Mouse (Mus musculus): ENCODE data around the gene Olfr1396. TPM values are rescaled to one million over a fixed set of nuclear protein-coding genes. Genes with fewer than 3 reads are reported as not detected.
"Not testable (repeated sequence)": the region's sequence is repeated elsewhere in the genome, so short reads cannot be mapped to it uniquely, and the experiment has no call there.

Gene Olfr1396
- polyA plus RNA-seq, 1 experiment, result not detected

DNA sequence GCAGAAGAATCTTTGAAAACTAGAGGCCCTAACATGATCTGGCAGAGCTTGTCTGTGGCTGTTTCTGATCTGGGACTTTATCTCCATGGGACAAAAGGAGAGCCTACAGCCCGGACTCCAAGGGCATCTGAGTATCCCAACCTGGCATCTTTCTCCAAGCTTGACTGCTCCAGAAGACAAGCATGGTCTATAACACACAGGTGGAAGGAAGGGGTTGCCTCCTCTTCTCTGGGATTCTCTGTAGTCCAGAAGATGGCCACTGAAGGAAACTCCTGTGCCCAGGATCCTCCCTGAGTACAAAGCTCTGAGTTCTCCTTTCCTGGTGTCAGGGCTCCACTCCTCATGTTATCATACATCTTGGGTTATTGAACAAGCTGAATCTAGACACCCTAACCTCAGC is 34.0 kb downstream of the Olfr1396 start:
- no peak for TF ChIP-seq POLR2A (IDR thresholded peaks at IDR 0.05; ENCODE audit: borderline replicate concordance, control insufficient read depth, low read depth, low read length)
- peaks cover 7% of the 10 kb centered on the region for H3K4me1 ChIP-seq (ENCODE audit: control insufficient read depth, insufficient read depth, low read length)

DNA sequence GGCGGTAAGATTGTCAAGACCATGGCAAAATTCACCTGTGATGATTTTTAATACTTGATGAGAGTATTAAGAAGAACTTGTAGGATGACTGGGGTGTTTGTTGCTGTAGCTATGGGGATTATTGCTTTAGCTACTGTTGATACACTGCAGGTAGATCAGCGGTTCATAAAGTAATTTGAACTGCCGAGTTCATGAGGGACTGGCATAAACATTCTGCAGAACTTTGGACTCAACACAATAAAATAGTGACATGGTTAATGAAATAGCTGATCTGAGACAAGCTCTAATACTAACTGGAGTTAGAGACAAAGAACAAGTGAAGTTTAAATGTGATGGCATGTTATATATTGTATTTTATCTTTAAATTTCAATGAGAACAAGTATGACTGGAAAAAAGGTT is 36.0 kb downstream of the Olfr1396 start:
- WGBS, result 60% methylated on average over 3 of the region's 3 CpGs
- H3K4me1 ChIP-seq (ENCODE audit: control insufficient read depth, insufficient read depth, low read length), result peaks cover 6% of the 10 kb centered on the region
- no peak overlapping the region for H3K4me3 ChIP-seq (replicated peaks; ENCODE audit: control insufficient read depth, low read depth, low read length)
- no peak for TF ChIP-seq POLR2A (IDR thresholded peaks at IDR 0.05; ENCODE audit: borderline replicate concordance, control insufficient read depth, low read depth, low read length)
- TF ChIP-seq CTCF (IDR thresholded peaks at IDR 0.05; ENCODE audit: control insufficient read depth, insufficient read depth, low read length), result no peak
- no peak overlapping the region for H3K27ac ChIP-seq (ENCODE audit: control insufficient read depth, insufficient read depth, low read depth, low read length, poor library complexity)

More for the DNA sequence above, 34.0 kb downstream of the Olfr1396 start:
- H3K4me3 ChIP-seq (replicated peaks; ENCODE audit: control insufficient read depth, low read depth, low read length), result no peak overlapping the region
- 56% methylated on average over 1 of the region's 1 CpGs for WGBS
- no peak overlapping the region for H3K27ac ChIP-seq (ENCODE audit: control insufficient read depth, insufficient read depth, low read depth, low read length, poor library complexity)

DNA sequence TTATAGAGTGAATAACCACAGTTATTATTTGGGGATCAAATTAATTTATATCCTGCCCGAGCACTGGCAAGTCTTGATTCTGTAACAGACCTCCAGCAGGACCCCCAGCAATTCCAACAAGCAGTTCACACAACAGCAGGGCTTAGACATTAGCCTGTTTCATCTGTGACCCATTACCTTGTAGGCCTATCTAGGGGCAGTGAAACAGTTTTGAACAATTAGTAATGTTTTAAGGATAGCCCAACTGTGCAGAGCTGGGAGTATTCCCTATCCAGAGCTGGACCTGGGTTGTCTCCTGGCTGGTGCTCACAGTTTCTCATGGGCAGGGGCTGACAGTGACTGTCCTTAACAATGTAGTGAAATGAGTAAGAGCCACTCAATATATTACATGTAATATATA is 37.7 kb downstream of the Olfr1396 start:
- TF ChIP-seq POLR2A (IDR thresholded peaks at IDR 0.05; ENCODE audit: borderline replicate concordance, control insufficient read depth, low read depth, low read length) (no peak), CTCF (IDR thresholded peaks at IDR 0.05; ENCODE audit: control insufficient read depth, insufficient read depth, low read length) (no peak)
- Histone ChIP-seq H3K4me1 (ENCODE audit: control insufficient read depth, insufficient read depth, low read length) (peaks cover 5% of the 10 kb centered on the region), H3K4me3 (replicated peaks; ENCODE audit: control insufficient read depth, low read depth, low read length) (no peak overlapping the region), H3K27ac (ENCODE audit: control insufficient read depth, insufficient read depth, low read depth, low read length, poor library complexity) (no peak overlapping the region)
- WGBS, result 5% methylated on average over 1 of the region's 1 CpGs

DNA sequence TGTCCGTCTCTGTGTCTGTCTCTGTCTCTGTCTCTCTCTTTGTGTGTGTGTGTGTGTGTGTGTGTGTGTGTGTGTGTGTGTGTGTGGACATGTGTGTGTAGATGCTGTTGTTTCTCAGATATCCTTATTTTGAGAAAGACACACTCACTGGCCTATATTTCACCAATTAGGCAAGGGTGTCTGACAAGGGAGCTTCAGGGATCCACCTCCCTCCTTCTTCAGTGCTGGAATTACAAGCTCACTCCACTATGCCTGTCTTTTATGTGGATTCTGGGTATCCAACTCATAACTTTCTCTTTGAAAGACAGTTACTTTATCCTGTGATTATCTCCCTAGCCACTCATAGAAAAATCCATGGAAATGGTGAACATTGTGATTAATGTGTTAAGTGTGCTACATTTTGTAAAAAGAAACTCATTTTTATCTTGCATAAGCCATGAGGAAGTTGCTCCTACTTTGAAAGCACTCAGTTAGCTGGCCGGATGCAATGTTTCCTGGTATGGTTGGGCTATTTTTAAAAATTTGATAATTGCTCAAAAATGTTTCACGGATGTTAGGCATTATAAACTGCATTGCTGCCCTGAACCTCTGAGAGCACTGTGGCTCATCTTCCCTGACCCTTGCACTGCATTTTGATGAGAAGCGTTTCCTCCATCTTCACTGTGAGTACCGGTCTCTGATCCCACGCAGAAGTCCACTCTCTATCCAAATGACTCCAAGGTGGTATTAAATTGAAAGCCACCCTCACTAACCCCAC is 38.5 kb downstream of the Olfr1396 start, which contains the start of gene Ifi47:
Gene Ifi47 (plus strand): TSS at position 587 of the 757 bp plus-strand sequence.
- not testable (repeated sequence) for H3K4me1 ChIP-seq (ENCODE audit: control insufficient read depth, insufficient read depth, low read length)
- 8% methylated on average over 6 of the region's 6 CpGs for WGBS
- Histone ChIP-seq H3K27ac (ENCODE audit: control insufficient read depth, insufficient read depth, low read depth, low read length, poor library complexity) (peak within 1 kb of the TSS; percentile 55; the same call in 1 of the 2 replicates), H3K4me3 (replicated peaks; ENCODE audit: control insufficient read depth, low read depth, low read length) (peak within 1 kb of the TSS; percentile 55)

DNA sequence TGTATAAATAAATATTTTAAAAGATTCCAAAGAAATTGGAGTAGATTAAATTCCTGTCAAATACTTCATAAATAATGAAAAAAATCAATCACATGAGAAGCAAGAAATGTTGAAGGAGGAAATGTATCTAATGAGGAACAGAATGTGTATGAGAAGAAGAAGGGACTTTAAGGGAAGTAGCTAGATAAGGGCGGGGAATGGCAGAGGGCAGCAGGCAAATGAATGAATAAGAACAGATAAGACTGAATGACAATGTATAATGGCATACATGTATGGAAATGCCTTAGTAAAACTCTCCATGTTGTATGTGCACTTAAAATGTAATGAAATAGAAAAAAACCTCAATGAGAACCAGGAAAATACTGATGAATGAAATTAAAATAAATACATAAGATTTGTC is 46.3 kb downstream of the Olfr1396 start:
- Histone ChIP-seq H3K4me3 (replicated peaks; ENCODE audit: control insufficient read depth, low read depth, low read length) (no peak overlapping the region), H3K27ac (ENCODE audit: control insufficient read depth, insufficient read depth, low read depth, low read length, poor library complexity) (no peak overlapping the region), H3K4me1 (ENCODE audit: control insufficient read depth, insufficient read depth, low read length) (no peaks in the 10 kb centered on the region; the same call in 1 of the 2 replicates)
- 37% methylated on average over 1 of the region's 1 CpGs for WGBS
- TF ChIP-seq POLR2A (IDR thresholded peaks at IDR 0.05; ENCODE audit: borderline replicate concordance, control insufficient read depth, low read depth, low read length), result no peak
- TF ChIP-seq CTCF (IDR thresholded peaks at IDR 0.05; ENCODE audit: control insufficient read depth, insufficient read depth, low read length), result no peak

DNA sequence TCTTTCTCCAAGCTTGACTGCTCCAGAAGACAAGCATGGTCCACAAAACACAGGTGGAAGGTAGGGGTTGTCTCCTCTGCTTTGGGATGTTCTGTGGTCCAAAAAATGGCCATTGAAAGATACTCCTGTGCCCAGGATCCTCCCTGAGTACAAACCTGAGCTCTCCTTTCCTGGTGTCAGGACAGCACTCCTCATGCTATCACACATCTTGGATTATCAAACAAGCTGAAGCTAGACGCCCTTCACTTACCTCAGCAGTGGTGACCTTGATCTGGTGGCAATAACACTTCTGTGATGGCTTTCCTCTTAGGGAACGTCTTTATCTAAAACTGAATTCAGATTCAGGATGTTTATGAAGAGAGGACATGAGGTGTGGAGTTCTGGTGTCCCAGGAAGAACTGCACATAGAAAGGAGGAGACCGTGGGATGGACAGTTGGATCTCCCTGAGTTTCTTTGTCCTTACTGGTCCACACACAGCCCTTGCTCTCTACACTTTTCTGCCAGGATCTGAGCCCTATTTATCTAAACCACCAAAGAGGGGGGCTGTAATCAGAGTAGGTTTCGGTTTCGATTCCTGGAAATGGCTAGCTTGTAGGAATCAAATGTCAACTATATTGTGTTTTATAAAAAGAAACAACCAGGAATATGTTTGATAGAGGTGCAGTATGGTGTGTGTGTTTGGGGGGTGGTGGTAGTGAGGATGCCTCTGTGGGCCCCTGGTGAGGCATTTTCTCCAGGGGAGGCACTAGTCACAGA is 50.8 kb downstream of the Olfr1396 start, which contains the start of gene Tgtp2:
Gene Tgtp2 (minus strand): TSS at position 494 of the 757 bp plus-strand sequence.
- H3K27ac ChIP-seq (ENCODE audit: control insufficient read depth, insufficient read depth, low read depth, low read length, poor library complexity); H3K4me1 ChIP-seq (ENCODE audit: control insufficient read depth, insufficient read depth, low read length); H3K4me3 ChIP-seq (replicated peaks; ENCODE audit: control insufficient read depth, low read depth, low read length): not testable (repeated sequence)
- WGBS, result 3% methylated on average over 5 of the region's 5 CpGs

DNA sequence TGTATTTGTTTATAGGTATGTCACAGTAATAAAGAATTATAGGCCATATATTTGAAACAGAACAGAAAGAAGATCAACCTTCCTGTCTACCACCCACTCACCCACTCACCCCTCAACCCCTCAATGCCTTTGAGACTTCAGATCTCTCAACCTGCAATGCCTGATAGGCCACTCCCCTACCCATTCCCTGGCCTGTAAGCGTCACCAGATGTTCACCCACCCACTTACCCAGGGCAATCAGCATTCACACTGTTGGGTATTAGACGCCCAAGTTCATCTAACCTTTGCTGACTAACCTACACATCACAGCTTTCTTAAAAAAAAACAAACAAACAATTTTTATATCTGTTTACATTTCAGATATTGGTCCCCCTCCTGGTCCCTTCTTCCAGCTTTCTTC is 52.8 kb downstream of the Olfr1396 start:
- 10% methylated on average over 2 of the region's 2 CpGs for WGBS
- H3K4me3 ChIP-seq (replicated peaks; ENCODE audit: control insufficient read depth, low read depth, low read length); H3K4me1 ChIP-seq (ENCODE audit: control insufficient read depth, insufficient read depth, low read length); H3K27ac ChIP-seq (ENCODE audit: control insufficient read depth, insufficient read depth, low read depth, low read length, poor library complexity): not testable (repeated sequence)

DNA sequence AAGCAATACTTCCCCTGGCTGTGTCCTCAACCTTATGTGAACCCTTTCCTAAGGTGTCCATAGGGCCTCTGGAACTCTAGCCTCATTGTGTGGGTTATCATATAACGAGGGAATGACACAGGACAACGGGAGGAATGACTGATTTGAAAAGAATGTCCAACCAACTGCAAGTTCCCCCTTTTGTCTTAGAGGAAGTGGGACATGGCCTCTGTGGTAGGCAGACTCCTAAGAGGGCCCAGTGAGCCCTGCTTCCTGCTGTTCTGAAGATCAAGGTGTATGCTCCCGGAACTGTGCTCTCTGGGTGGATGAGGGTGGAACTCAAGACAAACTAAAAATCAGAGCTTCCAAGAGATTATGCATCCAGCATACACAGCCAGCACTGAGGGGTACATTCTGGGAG is 54.6 kb downstream of the Olfr1396 start:
- not testable (repeated sequence) for H3K4me1 ChIP-seq (ENCODE audit: control insufficient read depth, insufficient read depth, low read length); H3K27ac ChIP-seq (ENCODE audit: control insufficient read depth, insufficient read depth, low read depth, low read length, poor library complexity); H3K4me3 ChIP-seq (replicated peaks; ENCODE audit: control insufficient read depth, low read depth, low read length)
- WGBS, result 0% methylated on average over 2 of the region's 3 CpGs

Other genes starting within 250 kb of the Olfr1396 start
- 15.8 and 21.3 TPM in 2 replicates for gene Irgm1, start 243.2 kb downstream of the Olfr1396 start, polyA plus RNA-seq (2011; ENCODE audit: insufficient read depth, insufficient read length, low replicate concordance, missing spikeins)
- 2.0 TPM in 1 of 2 replicates, not detected in the other for gene Gm5431, start 212.7 kb downstream of the Olfr1396 start, polyA plus RNA-seq (2011; ENCODE audit: insufficient read depth, insufficient read length, low replicate concordance, missing spikeins)
- 16.9 and 66.0 TPM in 2 replicates for gene Psme2b, start 168.7 kb downstream of the Olfr1396 start, polyA plus RNA-seq (2011; ENCODE audit: insufficient read depth, insufficient read length, low replicate concordance, missing spikeins)
- 0.88 and 2.1 TPM in 2 replicates for gene Olfr56, start 136.0 kb downstream of the Olfr1396 start, polyA plus RNA-seq (2011; ENCODE audit: insufficient read depth, insufficient read length, low replicate concordance, missing spikeins)
- gene 9930111J21Rik1, start 135.5 kb downstream of the Olfr1396 start, polyA plus RNA-seq (2011; ENCODE audit: insufficient read depth, insufficient read length, low replicate concordance, missing spikeins), result 5.1 and 7.9 TPM in 2 replicates
- gene Gm12185, start 122.6 kb downstream of the Olfr1396 start, polyA plus RNA-seq (2011; ENCODE audit: insufficient read depth, insufficient read length, low replicate concordance, missing spikeins), result not detected in 2 replicates
- gene Tgtp1, start 120.7 kb downstream of the Olfr1396 start, polyA plus RNA-seq (2011; ENCODE audit: insufficient read depth, insufficient read length, low replicate concordance, missing spikeins), result 7.3 and 8.9 TPM in 2 replicates
- gene 9930111J21Rik2, start 63.6 kb downstream of the Olfr1396 start, polyA plus RNA-seq (2011; ENCODE audit: insufficient read depth, insufficient read length, low replicate concordance, missing spikeins), result 9.1 and 13.8 TPM in 2 replicates
- gene Tgtp2, start 50.7 kb downstream of the Olfr1396 start, polyA plus RNA-seq (2011; ENCODE audit: insufficient read depth, insufficient read length, low replicate concordance, missing spikeins), result 7.7 TPM in 1 of 2 replicates, not detected in the other
- 18.2 and 26.2 TPM in 2 replicates for gene Ifi47, start 38.3 kb downstream of the Olfr1396 start, polyA plus RNA-seq (2011; ENCODE audit: insufficient read depth, insufficient read length, low replicate concordance, missing spikeins)
- not detected in 2 replicates for gene Olfr1395, start 27.4 kb upstream of the Olfr1396 start, polyA plus RNA-seq (2011; ENCODE audit: insufficient read depth, insufficient read length, low replicate concordance, missing spikeins)
- not detected in 2 replicates for gene Olfr1394, start 39.5 kb upstream of the Olfr1396 start, polyA plus RNA-seq (2011; ENCODE audit: insufficient read depth, insufficient read length, low replicate concordance, missing spikeins)
- 2.1 and 4.9 TPM in 2 replicates for gene Btnl9, start 72.3 kb upstream of the Olfr1396 start, polyA plus RNA-seq (2011; ENCODE audit: insufficient read depth, insufficient read length, low replicate concordance, missing spikeins)
- gene Zfp62, start 88.4 kb upstream of the Olfr1396 start, polyA plus RNA-seq (2011; ENCODE audit: insufficient read depth, insufficient read length, low replicate concordance, missing spikeins), result 10.4 and 12.0 TPM in 2 replicates
- gene Mgat1, start 129.3 kb upstream of the Olfr1396 start, polyA plus RNA-seq (2011; ENCODE audit: insufficient read depth, insufficient read length, low replicate concordance, missing spikeins), result 37.4 and 63.1 TPM in 2 replicates
- gene Olfr1393, start 163.4 kb upstream of the Olfr1396 start, polyA plus RNA-seq (2011; ENCODE audit: insufficient read depth, insufficient read length, low replicate concordance, missing spikeins), result 0.50 TPM in 1 of 2 replicates, not detected in the other
- not detected in 2 replicates for gene Olfr1392, start 170.4 kb upstream of the Olfr1396 start, polyA plus RNA-seq (2011; ENCODE audit: insufficient read depth, insufficient read length, low replicate concordance, missing spikeins)
- not detected in 2 replicates for gene Olfr10, start 189.9 kb upstream of the Olfr1396 start, polyA plus RNA-seq (2011; ENCODE audit: insufficient read depth, insufficient read length, low replicate concordance, missing spikeins)
- gene Olfr1391, start 207.9 kb upstream of the Olfr1396 start, polyA plus RNA-seq (2011; ENCODE audit: insufficient read depth, insufficient read length, low replicate concordance, missing spikeins), result not detected in 2 replicates
- gene Olfr1390, start 220.3 kb upstream of the Olfr1396 start, polyA plus RNA-seq (2011; ENCODE audit: insufficient read depth, insufficient read length, low replicate concordance, missing spikeins), result not detected in 2 replicates

Data from bone marrow, adult 2 months (tissue).